Mouse (Mus musculus): Measurements from ENCODE around the gene Defa25. TPM values are rescaled to one million over a fixed set of nuclear protein-coding genes. Genes with fewer than 3 reads are reported as not detected.
"Not testable (repeated sequence)": the region's sequence is repeated elsewhere in the genome, so short reads cannot be mapped to it uniquely, and the experiment has no call there.

Gene Defa25
- polyA plus RNA-seq (2014; fragmentation: Nextera tagmentation; extraction: Ambion mirVana) = not detected in 2 replicates

DNA sequence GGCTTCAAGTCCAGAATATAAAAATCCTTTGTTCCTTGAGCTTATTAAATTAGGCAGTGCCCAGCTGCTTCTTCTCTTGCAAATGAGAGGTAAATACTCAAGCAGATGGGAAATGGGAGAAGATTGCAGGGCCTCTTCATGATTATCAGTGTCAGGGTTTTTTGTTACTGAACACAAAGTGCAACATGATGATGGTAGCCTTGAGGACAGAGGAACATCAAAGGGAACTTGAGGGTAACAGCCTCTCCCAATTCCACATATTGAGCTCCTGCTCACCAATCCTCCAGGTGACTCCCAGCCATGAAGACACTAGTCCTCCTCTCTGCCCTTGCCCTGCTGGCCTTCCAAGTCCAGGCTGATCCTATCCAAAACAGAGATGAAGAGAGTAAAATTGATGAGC lies at the start of gene Defa25:
TSS of gene Defa25 (plus strand) at position 301 of the 400 bp plus-strand sequence.
- H3K36me3 ChIP-seq (ENCODE audit: control insufficient read depth, insufficient read depth, low read length); H3K4me1 ChIP-seq (ENCODE audit: control insufficient read depth, insufficient read depth, low read length); ATAC-seq (ENCODE audit: low FRiP score, low TSS enrichment); H3K4me3 ChIP-seq (ENCODE audit: low read length); H3K27me3 ChIP-seq (ENCODE audit: control insufficient read depth, insufficient read depth, low read length); H3K27ac ChIP-seq (ENCODE audit: low read depth, low read length); H3K9me3 ChIP-seq (ENCODE audit: control insufficient read depth, low read length); H3K9ac ChIP-seq (ENCODE audit: low read depth, low read length); H3K4me2 ChIP-seq (replicated peaks; ENCODE audit: low read depth, low read length): not testable (repeated sequence)

DNA sequence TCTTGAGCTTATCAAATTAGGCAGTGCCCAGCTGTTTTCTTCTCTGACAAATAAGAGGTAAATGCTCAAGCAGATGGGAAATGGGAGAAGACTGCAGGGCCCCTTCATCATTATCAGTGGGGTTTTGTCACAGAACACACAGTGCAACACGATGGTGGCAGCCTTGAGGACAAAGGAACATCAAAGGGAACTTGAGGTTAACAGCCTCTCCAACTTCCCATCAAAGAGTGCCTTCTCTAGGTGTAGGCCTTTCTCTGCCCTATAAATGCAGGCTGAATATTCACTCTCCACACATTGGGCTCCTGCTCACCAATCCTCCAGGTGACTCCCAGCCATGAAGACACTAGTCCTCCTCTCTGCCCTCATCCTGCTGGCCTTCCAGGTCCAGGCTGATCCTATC lies 29.5 kb upstream of the Defa25 start, which contains the start of gene Defa23:
TSS of gene Defa23 (plus strand) at position 301 of the 400 bp plus-strand sequence.
- not testable (repeated sequence) for H3K4me2 ChIP-seq (replicated peaks; ENCODE audit: low read depth, low read length); ATAC-seq (ENCODE audit: low FRiP score, low TSS enrichment); H3K27me3 ChIP-seq (ENCODE audit: control insufficient read depth, insufficient read depth, low read length); H3K4me3 ChIP-seq (ENCODE audit: low read length); H3K4me1 ChIP-seq (ENCODE audit: control insufficient read depth, insufficient read depth, low read length); H3K9ac ChIP-seq (ENCODE audit: low read depth, low read length); H3K36me3 ChIP-seq (ENCODE audit: control insufficient read depth, insufficient read depth, low read length); H3K27ac ChIP-seq (ENCODE audit: low read depth, low read length); H3K9me3 ChIP-seq (ENCODE audit: control insufficient read depth, low read length)
- whole genome bisulfite sequencing = no CpG with 5 or more reads among the region's 1 CpGs

DNA sequence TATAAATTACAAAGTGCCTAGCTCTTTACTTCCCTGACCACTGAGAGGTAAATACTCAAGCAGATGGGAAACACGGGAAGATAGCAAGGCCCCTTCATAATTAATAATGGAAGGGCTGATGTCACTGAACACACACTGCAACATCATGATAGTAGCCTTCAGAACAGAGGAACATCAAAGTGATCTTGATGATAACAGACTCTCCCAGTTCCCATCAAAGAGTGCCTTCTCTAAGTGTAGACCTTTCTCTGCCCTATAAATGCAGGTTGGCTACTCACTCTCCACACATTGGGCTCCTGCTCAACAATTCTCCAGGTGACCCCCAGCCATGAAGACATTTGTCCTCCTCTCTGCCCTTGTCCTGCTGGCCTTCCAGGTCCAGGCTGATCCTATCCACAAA lies 19.5 kb upstream of the Defa25 start, which contains the start of gene Defa35:
TSS of gene Defa35 (plus strand) at position 301 of the 400 bp plus-strand sequence.
- not testable (repeated sequence) for ATAC-seq (ENCODE audit: low FRiP score, low TSS enrichment); H3K4me1 ChIP-seq (ENCODE audit: control insufficient read depth, insufficient read depth, low read length); H3K9me3 ChIP-seq (ENCODE audit: control insufficient read depth, low read length); H3K9ac ChIP-seq (ENCODE audit: low read depth, low read length); H3K4me2 ChIP-seq (replicated peaks; ENCODE audit: low read depth, low read length); H3K27ac ChIP-seq (ENCODE audit: low read depth, low read length); H3K27me3 ChIP-seq (ENCODE audit: control insufficient read depth, insufficient read depth, low read length); H3K4me3 ChIP-seq (ENCODE audit: low read length); H3K36me3 ChIP-seq (ENCODE audit: control insufficient read depth, insufficient read depth, low read length)
- WGBS = 92% methylated on average over 1 of the region's 1 CpGs

DNA sequence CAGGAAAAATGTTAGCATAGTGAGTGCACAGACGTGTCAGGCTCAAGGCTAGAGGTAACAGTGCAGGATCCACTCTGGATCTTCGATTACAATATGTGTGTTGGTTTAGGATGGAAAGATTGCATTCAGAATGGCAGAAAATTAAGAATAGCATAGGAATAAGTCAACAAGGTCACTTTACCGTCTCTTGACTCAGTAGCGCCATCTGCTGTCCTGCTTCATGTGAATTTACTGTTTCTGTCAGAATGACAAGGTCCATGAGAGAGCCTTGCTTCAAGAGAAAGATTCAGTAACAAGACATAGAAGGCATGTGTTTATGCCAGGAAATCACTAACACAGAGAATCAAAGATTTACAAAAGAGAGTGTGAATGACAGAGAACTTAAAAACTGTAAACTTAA lies 8.9 kb downstream of the Defa25 start:
- H3K4me2 ChIP-seq (replicated peaks; ENCODE audit: low read depth, low read length) = no peak overlapping the region
- H3K4me1 ChIP-seq (ENCODE audit: control insufficient read depth, insufficient read depth, low read length) = no peaks in the 10 kb centered on the region
- WGBS = 48% methylated on average over 4 of the region's 4 CpGs
- no peak for ATAC-seq (ENCODE audit: low FRiP score, low TSS enrichment)
- H3K36me3 ChIP-seq (ENCODE audit: control insufficient read depth, insufficient read depth, low read length) = no peaks in the 10 kb centered on the region
- no peaks in the 10 kb centered on the region for H3K27me3 ChIP-seq (ENCODE audit: control insufficient read depth, insufficient read depth, low read length)
- H3K9ac ChIP-seq (ENCODE audit: low read depth, low read length) = no peak overlapping the region
- H3K27ac ChIP-seq (ENCODE audit: low read depth, low read length) = no peak overlapping the region
- peaks cover 3% of the 10 kb centered on the region; the same call in 1 of the 2 replicates for H3K9me3 ChIP-seq (ENCODE audit: control insufficient read depth, low read length)
- no peak overlapping the region for H3K4me3 ChIP-seq (ENCODE audit: low read length)

DNA sequence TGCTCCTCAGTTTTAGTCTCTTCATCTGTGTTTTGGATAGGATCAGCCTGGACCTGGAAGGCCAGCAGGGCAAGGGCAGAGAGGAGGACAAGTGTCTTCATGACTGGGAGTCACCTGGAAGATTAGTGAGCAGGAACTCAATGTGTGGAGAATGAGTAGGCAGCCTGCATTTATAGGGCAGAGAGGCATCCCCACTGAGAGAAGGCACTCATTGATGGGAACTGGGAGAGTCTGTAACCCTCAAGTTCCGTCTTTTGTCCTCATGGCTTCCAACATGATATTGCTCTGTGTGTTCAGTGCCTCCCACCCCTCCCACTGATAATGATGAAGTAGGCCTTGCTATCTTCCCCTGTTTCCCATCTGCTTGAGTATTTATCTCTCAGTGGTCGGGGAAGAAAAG lies 11.7 kb downstream of the Defa25 start, which contains the start of gene Gm14851:
TSS of gene Gm14851 (minus strand) at position 101 of the 400 bp plus-strand sequence.
- WGBS = no CpG with 5 or more reads among the region's 2 CpGs
- H3K36me3 ChIP-seq (ENCODE audit: control insufficient read depth, insufficient read depth, low read length); H3K4me1 ChIP-seq (ENCODE audit: control insufficient read depth, insufficient read depth, low read length); H3K4me2 ChIP-seq (replicated peaks; ENCODE audit: low read depth, low read length); H3K27me3 ChIP-seq (ENCODE audit: control insufficient read depth, insufficient read depth, low read length); ATAC-seq (ENCODE audit: low FRiP score, low TSS enrichment); H3K27ac ChIP-seq (ENCODE audit: low read depth, low read length); H3K9me3 ChIP-seq (ENCODE audit: control insufficient read depth, low read length); H3K9ac ChIP-seq (ENCODE audit: low read depth, low read length); H3K4me3 ChIP-seq (ENCODE audit: low read length): not testable (repeated sequence)

DNA sequence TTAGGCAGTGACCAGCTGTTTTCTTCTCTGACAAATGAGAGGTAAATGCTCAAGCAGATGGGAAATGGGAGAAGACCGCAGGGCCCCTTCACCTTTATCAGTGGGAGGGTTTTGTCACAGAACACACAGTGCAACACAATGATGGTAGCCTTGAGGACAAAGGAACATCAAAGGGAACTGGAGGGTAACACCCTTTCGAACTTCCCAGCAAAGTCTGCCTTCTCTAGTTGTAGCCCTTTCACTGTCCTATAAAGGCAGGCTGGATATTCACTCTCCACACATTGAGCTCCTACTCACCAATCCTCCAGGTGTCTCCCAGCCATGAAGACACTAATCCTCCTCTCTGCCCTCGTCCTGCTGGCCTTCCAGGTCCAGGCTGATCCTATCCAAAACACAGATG lies 50.1 kb downstream of the Defa25 start, which contains the start of gene Defa30:
TSS of gene Defa30 (plus strand) at position 301 of the 400 bp plus-strand sequence.
- H3K9me3 ChIP-seq (ENCODE audit: control insufficient read depth, low read length); H3K9ac ChIP-seq (ENCODE audit: low read depth, low read length); H3K27ac ChIP-seq (ENCODE audit: low read depth, low read length); ATAC-seq (ENCODE audit: low FRiP score, low TSS enrichment); H3K36me3 ChIP-seq (ENCODE audit: control insufficient read depth, insufficient read depth, low read length); H3K4me2 ChIP-seq (replicated peaks; ENCODE audit: low read depth, low read length); H3K4me3 ChIP-seq (ENCODE audit: low read length); H3K27me3 ChIP-seq (ENCODE audit: control insufficient read depth, insufficient read depth, low read length); H3K4me1 ChIP-seq (ENCODE audit: control insufficient read depth, insufficient read depth, low read length): not testable (repeated sequence)
- WGBS = 61% methylated on average over 3 of the region's 3 CpGs

Other genes starting within 250 kb of the Defa25 start
- gene Defb33, start 191.8 kb upstream of the Defa25 start, polyA plus RNA-seq (2014; fragmentation: Nextera tagmentation; extraction: Ambion mirVana) = not detected in 2 replicates
- not detected in 2 replicates for gene Gm15056, start 181.8 kb upstream of the Defa25 start, polyA plus RNA-seq (2014; fragmentation: Nextera tagmentation; extraction: Ambion mirVana)
- not detected in 2 replicates for gene Gm6040, start 162.4 kb upstream of the Defa25 start, polyA plus RNA-seq (2014; fragmentation: Nextera tagmentation; extraction: Ambion mirVana)
- gene AY761185, start 139.7 kb upstream of the Defa25 start, polyA plus RNA-seq (2014; fragmentation: Nextera tagmentation; extraction: Ambion mirVana) = not detected in 2 replicates
- gene Defa21, start 58.9 kb upstream of the Defa25 start, polyA plus RNA-seq (2014; fragmentation: Nextera tagmentation; extraction: Ambion mirVana) = not detected in 2 replicates
- not detected in 2 replicates for gene Defa23, start 29.4 kb upstream of the Defa25 start, polyA plus RNA-seq (2014; fragmentation: Nextera tagmentation; extraction: Ambion mirVana)
- gene Defa35, start 19.4 kb upstream of the Defa25 start, polyA plus RNA-seq (2014; fragmentation: Nextera tagmentation; extraction: Ambion mirVana) = not detected in 2 replicates
- gene Gm14851, start 11.6 kb downstream of the Defa25 start, polyA plus RNA-seq (2014; fragmentation: Nextera tagmentation; extraction: Ambion mirVana) = not detected in 2 replicates
- not detected in 2 replicates for gene Defa30, start 50.2 kb downstream of the Defa25 start, polyA plus RNA-seq (2014; fragmentation: Nextera tagmentation; extraction: Ambion mirVana)
- not detected in 2 replicates for gene Defa22, start 77.8 kb downstream of the Defa25 start, polyA plus RNA-seq (2014; fragmentation: Nextera tagmentation; extraction: Ambion mirVana)
- not detected in 2 replicates for gene Defa31, start 107.2 kb downstream of the Defa25 start, polyA plus RNA-seq (2014; fragmentation: Nextera tagmentation; extraction: Ambion mirVana)
- gene Gm15293, start 117.1 kb downstream of the Defa25 start, polyA plus RNA-seq (2014; fragmentation: Nextera tagmentation; extraction: Ambion mirVana) = not detected in 2 replicates
- gene Gm15292, start 165.3 kb downstream of the Defa25 start, polyA plus RNA-seq (2014; fragmentation: Nextera tagmentation; extraction: Ambion mirVana) = not detected in 2 replicates
- not detected in 2 replicates for gene Defa27, start 231.1 kb downstream of the Defa25 start, polyA plus RNA-seq (2014; fragmentation: Nextera tagmentation; extraction: Ambion mirVana)
- gene Defa29, start 242.6 kb downstream of the Defa25 start, polyA plus RNA-seq (2014; fragmentation: Nextera tagmentation; extraction: Ambion mirVana) = not detected in 2 replicates